Mouse (Mus musculus): ENCODE data around the gene Sphk1.
A peak's percentile ranks its signal among the peaks of the same experiment; 100 is the strongest.

DNA sequence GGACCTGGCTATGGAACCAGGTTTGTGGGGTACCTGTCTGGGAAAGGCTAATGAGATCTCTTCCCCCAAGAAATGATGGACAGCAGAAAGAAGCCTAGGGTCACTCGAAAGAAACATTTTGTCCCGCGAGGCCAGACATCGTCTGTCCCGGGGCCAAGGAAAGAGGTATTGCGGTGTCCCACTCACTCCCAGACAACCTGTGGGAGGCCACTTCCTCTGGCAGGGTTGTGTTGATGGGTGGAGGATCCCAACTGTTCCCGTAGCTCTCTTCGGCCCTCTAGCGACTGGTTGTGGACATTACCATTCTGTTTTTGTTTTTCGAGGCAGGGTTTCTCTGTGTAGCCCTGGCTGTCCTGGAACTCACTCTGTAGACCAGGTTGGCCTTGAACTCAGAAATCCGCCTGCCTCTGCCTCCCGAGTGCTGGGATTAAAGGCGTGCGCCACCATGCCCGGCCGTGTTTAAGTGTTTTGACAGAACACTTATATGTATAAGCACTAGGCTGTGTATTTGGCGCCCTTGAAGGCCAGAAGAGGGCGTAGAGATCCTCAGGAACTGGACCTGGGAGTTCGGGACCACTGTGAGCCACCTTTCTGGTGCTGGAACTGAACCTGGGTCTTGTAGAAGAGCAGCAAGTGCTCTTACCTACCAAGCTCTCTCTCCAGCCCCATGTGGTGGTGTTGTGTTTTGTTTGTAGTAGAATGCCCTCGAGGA is 3.6 kb downstream of the Sphk1 start:
- peak; percentile 69 for TF ChIP-seq CTCF (IDR thresholded peaks at IDR 0.05; ENCODE audit: control insufficient read depth, insufficient read depth, insufficient read length)
- no peak for TF ChIP-seq USF1 (IDR thresholded peaks at IDR 0.05; ENCODE audit: low read depth)

Measured in C2C12 (cell line).